Mouse (Mus musculus) brain, adult 2 months (tissue): Measurements from ENCODE around the gene Olfr1346.
"Not testable (repeated sequence)": the region's sequence is repeated elsewhere in the genome, so short reads cannot be mapped to it uniquely, and the experiment has no call there.

Experiments
- DNase-seq: peaks from one replicate; pipeline ENCODE4 v3.0.0; 2011; ENCODE audit warnings: low read depth, low spot score

The Olfr1346 gene

DNA sequence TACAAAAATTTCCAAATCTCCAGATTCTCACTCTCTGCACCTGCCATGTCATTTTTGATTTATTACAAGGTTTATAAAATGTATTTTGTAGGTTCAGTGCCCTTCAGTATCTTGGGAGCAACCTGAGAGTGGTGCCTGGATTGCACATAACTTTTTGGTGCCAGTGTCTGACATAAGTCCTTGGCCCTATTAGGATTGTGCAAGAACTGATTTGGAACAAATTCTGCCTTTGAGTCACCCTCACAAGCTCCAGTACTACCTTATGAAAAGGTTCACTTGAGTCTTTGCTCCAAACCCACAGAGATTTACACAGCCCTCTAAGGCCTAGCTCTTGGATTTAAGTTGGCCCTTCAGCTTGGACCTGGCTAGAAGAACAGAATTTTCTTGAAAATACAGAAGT lies at the start of gene Olfr1346:
Olfr1346 (plus strand) TSS at position 151 of the 400 bp plus-strand sequence.
- no peak for DNase-seq

DNA sequence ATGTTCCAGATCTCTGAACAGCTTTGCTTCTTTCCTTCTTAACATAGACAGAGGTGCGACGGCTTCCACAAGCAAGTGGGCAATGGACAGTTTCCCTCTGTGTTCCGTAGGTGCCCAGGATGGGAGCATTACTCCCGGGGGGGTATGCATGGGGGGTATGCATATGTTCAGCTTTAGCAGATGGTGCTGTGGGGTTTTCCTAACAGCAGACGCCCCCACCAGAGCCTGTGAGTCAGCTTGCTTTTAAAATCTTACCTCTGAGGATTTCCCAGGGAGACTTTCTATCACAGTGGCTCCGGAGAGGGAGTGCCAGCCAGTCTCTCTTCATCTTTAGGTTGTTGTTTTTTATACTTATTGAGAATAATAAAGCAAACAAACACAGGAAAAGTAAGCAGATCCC lies 47.0 kb upstream of the Olfr1346 start:
- DNase-seq, result peak; percentile 80

DNA sequence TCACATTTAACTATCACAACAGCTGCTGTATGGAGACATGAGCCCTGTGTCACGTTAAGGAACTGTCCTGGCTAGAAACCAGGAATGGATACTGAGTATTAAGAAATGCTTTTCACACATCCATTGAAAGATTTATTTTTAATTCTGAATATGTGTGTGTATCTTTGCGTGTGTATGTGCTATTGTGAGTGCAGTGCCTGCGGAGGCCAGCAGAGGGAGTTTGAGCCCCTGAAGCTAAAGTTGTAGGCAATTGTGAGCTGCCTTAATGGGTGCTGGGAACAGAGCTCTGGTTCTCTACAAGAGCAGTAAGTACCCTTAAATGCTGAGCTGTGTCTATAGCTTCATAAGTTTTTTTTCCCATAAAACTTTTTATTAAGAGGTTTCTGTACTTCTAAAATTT lies 37.5 kb upstream of the Olfr1346 start:
- no peak for DNase-seq

DNA sequence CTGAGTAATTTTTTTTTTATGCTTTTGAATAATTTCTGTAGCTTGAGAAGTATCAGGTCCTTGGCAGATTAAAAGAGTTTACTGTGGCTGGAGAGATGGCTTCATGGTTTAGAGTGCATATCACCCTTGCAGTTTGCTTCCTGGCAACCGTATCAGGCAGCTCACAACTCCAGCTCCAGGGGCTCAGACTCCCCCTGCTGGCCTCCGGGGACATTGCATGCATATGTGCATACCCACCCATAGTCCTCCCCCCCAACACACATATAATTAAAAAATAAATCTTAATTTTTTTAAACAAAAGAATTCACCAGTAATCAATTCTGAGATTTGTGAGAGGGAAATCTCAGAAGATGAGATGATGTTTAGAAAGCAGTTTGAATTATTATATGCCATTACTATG lies 36.6 kb upstream of the Olfr1346 start:
- DNase-seq, result peak; percentile 54

DNA sequence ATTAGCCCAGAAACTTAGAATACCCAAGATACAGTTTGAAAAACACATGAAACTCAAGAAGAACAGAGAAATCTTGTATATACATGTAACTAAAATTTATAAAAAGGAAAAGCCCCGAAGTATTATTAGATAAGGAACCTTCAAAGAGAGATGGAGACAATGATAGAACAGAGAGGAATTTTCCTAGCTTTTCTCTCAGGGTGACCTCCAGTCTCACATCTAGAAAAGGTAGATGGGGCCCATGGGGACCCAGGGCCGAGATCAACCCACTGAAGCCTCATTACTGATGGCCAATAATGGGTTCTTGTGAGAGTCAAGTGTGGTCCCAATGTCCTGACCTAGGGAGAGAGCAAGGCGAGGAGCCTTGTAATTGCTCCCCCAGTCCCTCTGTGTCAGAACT lies 28.5 kb upstream of the Olfr1346 start, which contains the start of gene Olfr1344:
Olfr1344 (plus strand) TSS at position 301 of the 400 bp plus-strand sequence.
- no peak for DNase-seq

DNA sequence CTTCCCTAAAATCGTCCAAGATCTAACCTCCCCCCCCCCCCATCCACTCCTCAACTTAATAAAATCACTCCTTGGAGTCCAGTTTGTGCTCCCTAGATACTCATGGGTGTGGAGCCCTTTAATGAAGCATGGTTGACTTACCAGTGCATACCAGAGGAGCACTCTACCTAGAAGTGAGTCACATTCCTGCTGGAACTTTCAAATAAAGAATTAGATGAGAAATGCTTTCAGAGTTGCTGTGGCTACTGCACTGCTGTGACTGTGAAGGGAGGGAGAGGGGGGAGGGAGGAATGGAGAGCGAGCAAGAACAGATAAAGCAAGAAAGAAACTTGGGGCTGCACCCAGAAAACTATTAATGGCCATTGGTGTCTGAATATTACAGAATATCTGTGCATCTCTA lies 25.7 kb upstream of the Olfr1346 start:
- no peak for DNase-seq

DNA sequence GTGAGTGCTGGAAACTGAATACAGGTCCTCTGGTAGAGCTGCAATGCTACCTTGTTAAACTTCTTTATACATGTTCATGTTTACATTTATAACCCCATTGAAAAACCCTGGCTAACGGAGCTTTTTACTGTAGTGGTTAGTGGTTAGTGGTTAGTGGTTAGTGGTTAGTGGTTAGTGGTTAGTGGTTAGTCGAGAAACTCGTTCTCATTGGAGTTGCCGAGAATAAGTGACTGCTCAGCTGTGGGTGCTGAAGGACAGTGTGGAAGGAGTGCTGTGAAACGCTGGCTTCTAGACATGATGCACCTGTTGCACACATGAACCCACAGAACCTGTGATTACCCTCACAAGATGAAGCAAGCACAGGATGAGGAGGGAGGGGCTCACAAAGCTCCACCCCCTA lies 19.1 kb upstream of the Olfr1346 start:
- DNase-seq, result no peak

DNA sequence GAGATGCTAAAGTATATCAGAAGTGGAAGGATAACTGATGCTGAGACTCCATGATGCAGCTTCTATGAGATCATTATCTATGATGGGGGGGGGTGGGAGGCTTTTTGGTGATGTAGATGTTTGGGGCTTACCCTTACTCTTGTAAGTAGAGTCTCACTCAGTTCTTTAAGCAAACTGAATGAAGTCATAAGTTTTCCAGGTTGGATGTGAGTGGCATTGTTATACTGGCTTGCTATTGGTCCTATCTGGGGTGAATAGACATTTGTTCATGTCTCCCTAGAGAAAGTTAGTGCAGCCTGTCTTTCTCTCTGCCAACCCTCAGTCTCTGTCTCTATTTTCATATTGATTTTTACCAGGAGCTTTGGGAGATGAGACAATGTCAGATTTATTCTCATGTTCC lies 11.0 kb upstream of the Olfr1346 start, which contains the start of gene Olfr1336:
Olfr1336 (plus strand) TSS at position 301 of the 400 bp plus-strand sequence.
- no peak for DNase-seq

DNA sequence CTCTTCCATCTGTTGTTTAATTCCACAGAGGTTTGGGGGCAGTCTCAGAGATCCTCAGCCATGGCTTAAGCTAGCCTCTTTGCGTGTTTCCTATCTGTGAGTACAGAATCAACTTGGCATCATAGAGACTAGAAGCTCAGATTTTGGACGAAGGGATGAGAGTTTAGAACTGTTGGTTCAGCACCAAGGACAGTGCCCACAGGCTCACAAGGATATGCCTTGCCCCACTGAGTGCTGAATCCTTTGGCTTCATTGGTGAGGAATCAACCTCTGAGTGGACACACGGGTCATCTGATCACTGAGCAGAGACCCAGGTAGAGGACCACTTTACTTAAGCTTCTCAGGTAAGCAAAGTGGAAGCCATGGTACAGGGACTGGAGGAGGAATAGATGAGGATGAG lies 10.5 kb upstream of the Olfr1346 start:
- DNase-seq, result no peak

DNA sequence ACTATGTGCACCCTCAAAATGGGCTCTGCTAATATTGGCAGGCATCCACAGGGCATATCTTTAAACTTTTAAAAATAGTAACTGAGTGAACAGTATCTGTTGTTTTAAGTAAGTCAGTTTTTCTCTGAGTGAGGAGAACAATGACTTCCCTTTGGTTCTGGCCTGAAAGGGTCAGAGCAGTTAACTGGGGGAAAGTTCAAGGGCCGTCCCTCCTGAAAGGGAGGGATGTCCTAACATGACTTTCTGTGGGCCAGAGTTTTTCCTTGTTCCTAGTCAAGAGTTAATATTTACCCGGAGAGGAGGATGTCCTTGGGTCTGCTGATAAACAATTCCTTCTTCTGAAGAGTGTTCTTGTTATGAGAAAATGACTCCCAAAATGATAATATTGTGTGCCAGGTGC lies 10.7 kb downstream of the Olfr1346 start:
- DNase-seq, result not testable (repeated sequence)

DNA sequence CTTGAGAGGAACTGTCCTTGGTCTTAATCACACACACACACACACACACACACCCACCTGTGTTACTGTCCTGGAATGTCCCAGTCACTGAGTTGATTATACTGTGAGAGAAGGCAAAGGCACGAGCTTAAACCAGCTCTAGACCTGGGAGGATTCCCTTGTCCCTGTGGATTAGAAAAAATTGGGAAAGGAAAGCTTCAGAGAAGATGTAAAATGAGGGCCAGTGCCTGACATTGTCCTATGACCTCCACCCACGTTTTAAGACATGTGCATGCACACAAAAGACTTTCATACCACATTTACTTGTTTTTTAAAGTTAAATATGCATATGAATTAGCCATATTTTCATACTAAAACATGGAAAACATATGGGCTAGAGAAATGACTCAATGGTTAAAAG lies 19.9 kb downstream of the Olfr1346 start, which contains the start of gene Olfr5:
Olfr5 (minus strand) TSS at position 101 of the 400 bp plus-strand sequence.
- DNase-seq, result no peak

DNA sequence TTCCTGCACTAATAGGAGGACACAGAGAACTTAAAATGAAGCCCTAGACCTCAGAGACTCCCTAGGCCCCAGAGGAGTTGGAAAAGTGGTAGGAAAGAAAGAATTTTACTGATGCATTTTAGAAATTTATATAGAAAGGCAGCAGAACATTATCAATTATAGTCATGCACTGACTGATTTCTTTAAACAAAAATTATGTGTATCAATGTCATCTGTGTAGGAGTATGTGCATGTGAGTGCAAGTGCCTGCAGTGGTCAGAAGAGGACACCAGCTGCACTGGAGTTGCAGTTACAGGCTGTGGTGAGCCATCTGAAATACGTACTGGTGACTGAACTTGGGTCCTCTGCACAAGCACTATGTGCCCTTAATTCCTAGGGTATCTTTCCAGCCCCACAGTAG lies 32.8 kb downstream of the Olfr1346 start, which contains the start of gene Olfr1347:
Olfr1347 (minus strand) TSS at position 101 of the 400 bp plus-strand sequence.
- DNase-seq, result no peak

DNA sequence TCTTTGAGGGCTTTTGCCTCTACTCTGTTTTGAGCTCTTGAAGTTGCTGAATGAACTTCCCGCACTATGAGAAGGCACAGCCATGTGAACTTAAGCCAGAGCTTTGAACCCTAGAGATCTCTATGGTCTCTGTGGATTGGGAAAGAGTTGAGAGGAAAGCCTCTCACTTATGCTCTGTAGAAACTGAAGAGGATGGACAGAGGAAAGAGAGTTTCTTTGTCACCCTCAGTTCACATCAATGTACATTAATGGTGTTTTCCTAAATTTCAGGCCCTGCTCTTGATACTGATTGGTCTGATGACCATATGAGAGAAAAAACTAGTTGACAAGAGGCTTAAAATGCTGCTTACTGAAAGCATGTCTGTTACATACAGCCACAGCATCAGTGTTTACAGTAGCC lies 41.7 kb downstream of the Olfr1346 start, which contains the start of gene Olfr1348:
Olfr1348 (minus strand) TSS at position 101 of the 400 bp plus-strand sequence.
- no peak for DNase-seq

DNA sequence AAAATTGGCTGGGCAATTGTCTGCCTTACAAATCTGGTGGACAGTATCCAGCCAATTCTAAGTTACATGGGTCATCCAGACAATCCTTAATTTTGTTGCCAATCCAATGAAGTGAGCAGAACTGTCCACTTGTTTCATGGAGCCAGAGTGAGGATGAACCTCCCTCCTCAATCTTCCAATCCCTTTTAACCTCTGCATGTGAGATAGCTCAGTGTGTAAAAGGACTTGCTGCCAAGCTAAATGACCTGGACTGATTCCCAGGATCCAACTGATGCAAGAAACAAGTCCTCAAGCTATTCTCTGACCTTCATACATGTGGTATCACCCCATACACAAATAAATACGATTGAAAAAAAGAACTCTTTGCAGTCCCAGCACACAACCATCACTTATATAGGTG lies 54.8 kb downstream of the Olfr1346 start:
- DNase-seq, result no peak

DNA sequence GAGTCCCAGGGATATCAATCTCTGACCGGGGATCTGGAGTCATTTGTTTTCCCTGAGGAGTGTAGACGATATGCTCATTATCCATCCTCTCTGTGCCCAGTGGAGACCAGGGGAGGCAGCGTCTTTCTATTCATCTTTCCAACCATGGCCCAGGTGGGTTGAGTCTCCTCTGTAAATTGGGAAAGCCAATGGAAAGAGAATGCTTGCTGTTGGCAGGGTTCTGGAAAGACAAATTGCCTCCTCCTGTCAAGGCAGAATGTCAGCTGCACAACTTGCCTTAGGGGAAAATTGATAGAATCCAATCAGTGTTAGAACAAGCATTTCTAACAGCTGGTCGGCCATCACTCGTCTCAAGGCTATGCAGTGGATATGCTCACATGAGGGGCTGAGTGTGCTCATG lies 55.9 kb downstream of the Olfr1346 start, which contains the start of gene Olfr1349:
Olfr1349 (minus strand) TSS at position 101 of the 400 bp plus-strand sequence.
- DNase-seq, result no peak

DNA sequence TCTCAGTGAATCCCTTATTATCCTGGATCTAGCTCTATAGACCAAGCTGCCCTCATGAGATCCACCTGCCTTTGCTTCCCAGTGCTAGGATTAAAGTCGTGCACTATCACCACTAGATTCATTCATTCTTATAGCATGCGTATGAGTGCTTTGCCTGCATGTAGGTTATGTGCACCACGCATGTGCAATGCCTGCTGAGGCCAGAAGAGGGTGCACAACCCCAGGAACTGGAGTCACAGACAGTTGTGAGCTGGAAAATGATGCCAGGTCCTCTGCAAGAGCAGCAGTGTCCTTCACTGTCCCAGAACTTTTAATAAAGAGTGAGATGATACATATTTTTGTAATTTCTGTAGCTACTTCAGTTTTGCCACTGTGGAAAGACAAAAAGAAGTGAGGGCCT lies 58.1 kb downstream of the Olfr1346 start:
- DNase-seq, result no peak

DNA sequence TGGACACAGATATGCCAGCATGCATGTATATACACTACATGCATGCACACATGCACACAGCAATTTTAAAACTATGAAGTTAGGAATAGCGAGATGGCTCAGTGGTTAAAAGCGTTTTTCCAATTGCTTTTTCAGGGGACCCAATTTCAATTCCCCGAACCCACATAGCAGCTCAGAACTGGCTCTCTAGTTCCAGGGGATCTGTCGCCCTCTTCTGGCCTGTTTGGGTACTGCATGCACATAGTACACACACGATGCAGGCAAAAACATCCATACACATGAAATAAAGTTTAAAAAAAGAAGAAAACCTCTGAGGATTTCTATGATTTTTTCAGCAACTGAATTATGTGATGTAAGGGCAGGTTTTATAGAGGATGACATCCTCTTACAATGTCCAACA lies 59.2 kb downstream of the Olfr1346 start:
- peak; percentile 1 for DNase-seq
